Mouse (Mus musculus) layer of hippocampus, adult 8-10 months (tissue): ENCODE results near the gene Cxcr1. TPM values are rescaled to one million over a fixed set of nuclear protein-coding genes. Genes with fewer than 3 reads are reported as not detected.

Source experiments
- DNase-seq, 2 experiments: peaks; one replicate each; pipeline ENCODE4 v3.0.0; 2022; ENCODE audit warnings: low spot score in 2 of 2
- total RNA-seq, 4 experiments: library from RNA; stranded (reverse); gene quantifications; 2 replicates each; pipeline ENCODE4 v1.2.4; 2022

Cxcr1 gene
- under 1 TPM in 1 of 4 experiments, not detected in 3; 0.34 TPM for total RNA-seq

GRCm38 (mm10) chr1:74194445-74194844, at the start of gene Cxcr1:
Gene Cxcr1 (minus strand): TSS chr1:74194631.
- no peak for DNase-seq

DNA sequence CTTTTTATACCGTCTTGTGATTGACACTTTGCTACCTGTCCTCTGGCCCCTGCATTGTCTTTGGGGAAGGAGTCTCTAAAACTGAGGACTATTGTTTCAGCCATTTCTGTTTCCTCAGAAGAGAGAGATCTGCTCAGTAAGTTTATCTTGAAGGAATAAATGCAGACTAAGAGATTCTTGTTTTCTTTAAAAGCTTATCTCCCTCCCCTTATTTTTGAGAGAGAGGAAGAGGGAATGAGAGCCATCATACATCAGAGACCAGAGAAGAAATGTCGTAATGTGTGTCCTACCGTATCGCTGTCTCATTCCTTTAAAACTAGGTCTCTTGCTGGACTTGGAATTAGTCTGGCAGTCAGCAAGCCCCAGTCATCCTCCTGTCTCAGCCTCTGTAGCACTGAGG, 46.4 kb upstream of the Cxcr1 start:
- DNase-seq, result no peak

DNA sequence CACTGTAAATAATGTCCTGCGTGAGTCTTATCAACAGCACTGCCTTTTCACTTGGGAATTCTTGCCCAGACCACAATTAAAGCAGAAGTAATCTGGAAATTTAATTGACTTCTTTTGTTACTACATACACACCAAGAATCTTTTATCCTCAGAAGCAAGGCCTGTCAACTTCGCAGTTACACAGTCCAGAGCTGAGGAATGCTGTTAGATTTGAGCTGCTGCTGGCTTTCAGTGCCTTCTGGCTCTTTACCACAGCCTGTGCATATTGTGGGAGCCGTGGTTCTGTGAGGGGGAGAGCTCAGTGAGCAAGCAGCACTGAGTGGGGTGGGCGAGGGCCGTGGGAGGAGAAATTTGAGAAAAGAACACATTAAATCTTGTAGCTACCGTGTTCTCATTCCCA, 45.9 kb upstream of the Cxcr1 start:
- DNase-seq, result peak; percentile 77 to 80

DNA sequence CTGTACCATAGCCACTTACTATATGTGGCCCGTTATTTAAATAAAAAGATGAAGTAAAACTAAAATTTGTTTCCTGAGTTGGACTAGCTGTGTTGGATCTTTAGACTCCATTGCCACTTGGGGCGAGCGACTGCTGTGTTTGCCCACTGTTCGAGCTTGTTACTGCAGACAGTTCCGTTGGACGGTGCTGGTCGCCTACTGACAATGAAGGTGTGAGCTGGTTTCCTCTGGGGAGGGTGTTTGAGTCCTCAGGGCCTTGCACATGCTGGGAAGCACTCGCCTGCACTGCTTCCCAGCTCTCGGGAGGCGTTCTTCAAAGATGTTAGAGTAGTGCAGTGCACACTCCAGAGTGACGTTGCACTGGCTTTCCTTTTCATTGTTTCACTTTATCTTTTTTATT, 45.2 kb upstream of the Cxcr1 start:
- DNase-seq, result peak in 1 of 2 experiments; percentile 23

GRCm38 (mm10) chr1:74239162-74239561, 44.7 kb upstream of the Cxcr1 start:
- no peak for DNase-seq

GRCm38 (mm10) chr1:74238136-74238535, 43.7 kb upstream of the Cxcr1 start:
- no peak for DNase-seq

DNA sequence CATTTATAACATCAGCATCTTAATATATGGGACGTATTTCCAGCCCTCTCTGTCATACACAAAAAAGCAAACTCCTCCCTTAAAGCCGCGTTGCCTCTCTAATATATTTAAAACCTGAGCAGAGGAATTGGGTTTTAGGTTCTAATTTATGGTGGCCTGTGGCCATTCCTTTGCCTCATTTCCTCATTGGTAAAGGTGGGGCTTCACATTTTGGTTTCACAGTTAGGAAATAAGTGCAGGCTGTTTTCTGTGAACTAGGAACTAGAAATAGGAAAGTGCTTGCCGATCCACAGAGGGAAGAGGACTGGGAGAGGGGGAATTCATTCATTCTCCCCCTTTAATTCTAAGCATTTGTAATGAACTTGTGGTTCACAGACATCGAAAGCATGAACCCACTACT, 43.2 kb upstream of the Cxcr1 start:
- no peak for DNase-seq

DNA sequence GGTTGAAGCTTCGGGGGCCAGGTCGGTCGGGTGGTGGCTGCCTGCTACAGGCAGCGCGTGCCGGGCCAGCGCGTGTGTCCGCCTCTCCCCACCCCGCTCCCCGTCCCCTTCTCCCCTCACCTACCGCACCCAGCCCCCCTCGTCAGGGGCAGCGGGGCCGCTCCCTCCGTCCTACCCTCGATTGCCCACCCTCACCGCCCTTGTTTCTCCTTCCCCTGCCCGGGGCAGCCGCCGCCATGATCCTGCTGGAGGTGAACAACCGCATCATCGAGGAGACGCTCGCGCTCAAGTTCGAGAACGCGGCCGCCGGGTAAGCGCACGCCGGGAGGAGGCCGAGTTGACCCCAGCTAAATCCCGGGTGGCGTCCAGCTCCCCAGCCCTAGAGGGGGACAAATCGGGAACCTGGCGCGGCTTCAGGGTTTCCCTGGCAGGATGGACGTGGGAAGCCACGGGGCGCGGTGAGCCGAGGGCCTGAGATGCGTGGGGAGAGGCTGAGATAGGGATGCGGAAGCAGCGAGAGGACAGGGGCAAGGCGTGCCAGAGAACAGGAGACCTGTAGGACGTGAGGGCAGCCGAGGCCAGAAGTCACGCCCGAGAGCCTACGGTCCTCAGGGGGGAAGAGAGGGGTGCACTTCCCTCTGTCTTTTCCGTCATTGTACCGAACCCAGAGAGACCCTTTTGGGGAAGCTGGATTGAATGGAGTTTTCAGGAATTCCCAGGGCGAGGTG, 42.3 kb upstream of the Cxcr1 start:
- peak in 1 of 2 experiments; percentile 23 for DNase-seq

DNA sequence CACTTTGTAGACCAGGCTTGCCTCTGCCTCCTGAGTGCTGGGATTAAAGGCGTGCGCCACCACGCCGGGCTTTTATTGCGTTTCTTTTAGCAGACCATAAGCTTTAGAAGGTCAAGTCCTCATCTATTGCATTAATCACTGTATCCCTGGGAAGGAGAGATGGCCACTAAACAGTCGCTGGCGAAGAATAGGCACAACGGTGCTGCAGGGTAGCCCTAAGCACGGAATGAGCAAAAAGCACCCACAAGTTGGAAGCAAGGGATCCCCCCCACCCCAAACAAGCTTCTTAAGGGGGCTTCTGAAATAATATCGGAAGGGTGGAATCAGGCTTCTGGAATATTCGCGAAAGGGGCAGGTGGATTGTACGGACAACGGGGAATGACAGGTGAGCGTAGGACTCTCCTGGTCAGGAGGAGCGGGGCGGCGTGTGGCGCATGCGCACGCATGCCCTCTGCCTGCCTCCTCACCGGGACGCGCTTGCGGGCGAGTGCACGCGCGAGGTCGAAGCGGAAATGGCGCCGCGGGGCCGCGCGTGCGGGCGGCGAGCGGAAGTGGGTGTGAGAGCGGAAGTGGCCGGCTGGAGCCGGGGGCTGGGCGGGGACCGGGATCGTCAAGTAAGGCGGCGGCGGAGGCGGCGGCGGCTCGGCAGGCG, 41.6 kb upstream of the Cxcr1 start, which contains the start of gene Arpc2:
Gene Arpc2, plus strand, starts transcription at position 147 of the 652 bp plus-strand sequence.
- peak; percentile 92 to 95 for DNase-seq

DNA sequence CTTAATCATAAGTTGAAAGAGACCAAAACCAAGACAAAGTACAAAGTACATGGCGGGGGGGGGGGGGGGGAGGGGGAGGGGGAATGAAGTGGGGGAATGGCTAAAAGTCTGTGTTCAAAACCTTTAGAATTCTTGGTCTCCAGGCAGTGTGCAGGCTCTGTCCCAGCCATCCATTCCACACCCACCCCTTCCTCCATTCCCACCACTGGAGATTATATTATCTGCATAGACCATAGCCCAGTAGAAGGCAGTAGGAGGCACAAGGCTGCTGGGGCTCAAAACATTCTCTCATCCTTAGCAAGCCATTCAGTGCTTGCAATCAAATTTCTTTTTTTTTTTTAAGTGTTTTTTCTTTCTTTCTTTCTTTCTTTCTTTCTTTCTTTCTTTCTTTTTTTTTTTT, 36.6 kb upstream of the Cxcr1 start:
- no peak for DNase-seq

- no peak for DNase-seq
Measured at GRCm38 (mm10) chr1:74229942-74230341, 35.5 kb upstream of the Cxcr1 start.

- no peak for DNase-seq
Measured at GRCm38 (mm10) chr1:74227317-74227716, 32.9 kb upstream of the Cxcr1 start.

DNA sequence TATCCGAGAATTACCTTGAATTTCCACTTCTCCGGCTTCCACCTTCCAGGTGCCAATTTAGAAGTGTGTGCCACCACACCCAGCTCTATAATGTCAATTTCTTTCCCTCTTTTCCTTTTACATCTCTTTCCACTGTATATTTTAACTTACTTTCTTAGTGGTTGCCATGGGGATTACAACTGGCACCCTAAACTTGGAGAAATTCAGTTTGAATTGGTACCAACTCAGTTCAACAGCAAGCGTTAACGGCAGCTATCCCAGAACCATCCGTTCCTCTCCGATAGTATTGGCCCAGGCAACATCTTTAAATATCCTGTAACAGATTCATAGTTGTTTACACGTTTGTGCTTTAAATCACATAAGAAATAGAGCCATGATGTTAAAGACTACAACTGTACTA, 25.5 kb upstream of the Cxcr1 start:
- DNase-seq, result no peak

GRCm38 (mm10) chr1:74208941-74209340, 14.5 kb upstream of the Cxcr1 start:
- DNase-seq, result no peak

GRCm38 (mm10) chr1:74207906-74208305, 13.5 kb upstream of the Cxcr1 start:
- DNase-seq, result peak; percentile 72 to 73

- DNase-seq, result no peak
Measured at GRCm38 (mm10) chr1:74206642-74207041, 12.2 kb upstream of the Cxcr1 start.

- no peak for DNase-seq
Measured at GRCm38 (mm10) chr1:74205881-74206280, 11.4 kb upstream of the Cxcr1 start.

- no peak for DNase-seq
Measured at GRCm38 (mm10) chr1:74203457-74203856, 9.0 kb upstream of the Cxcr1 start.

DNA sequence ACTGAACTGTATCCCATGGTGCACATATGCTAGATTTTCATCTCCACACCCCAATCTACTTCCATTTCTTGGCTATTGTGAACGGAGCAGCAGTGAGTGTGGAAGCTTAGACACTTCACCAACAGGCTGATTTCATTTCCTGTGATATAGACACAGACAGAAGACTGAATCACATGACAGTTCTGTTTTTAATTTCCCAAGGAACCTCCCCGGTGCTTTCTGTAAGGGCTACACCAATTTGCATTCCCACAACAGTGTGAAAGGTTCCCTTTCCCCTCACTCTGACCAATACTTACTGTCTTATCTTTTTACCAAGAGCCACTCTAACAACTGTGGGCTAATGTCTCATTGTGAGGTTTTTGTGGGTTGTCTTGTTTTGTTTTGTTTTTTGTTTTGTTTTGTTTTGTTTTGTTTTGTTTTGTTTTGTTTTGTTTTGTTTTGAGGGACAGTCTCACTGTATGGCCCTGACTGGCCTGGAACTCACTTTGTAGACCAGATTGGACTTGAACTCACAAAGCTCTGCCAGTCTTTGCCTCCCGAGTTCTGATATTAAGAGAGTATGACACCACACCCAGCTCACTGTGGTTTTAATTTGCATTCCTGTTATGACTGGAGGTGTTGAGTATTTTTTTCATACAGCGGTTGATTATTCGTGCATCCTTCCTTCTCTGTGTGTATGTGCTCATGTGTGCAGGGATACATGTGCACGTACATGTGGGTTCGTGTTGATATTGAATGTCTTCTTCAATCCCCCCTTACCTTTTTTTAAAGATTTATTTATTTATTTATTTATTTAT, 6.8 kb upstream of the Cxcr1 start:
- no peak for DNase-seq

- DNase-seq, result no peak
Measured at GRCm38 (mm10) chr1:74199046-74199445, 4.6 kb upstream of the Cxcr1 start.

- peak; percentile 73 to 77 for DNase-seq
Measured at GRCm38 (mm10) chr1:74197726-74198470, 3.5 kb upstream of the Cxcr1 start.
